Mouse (Mus musculus) forebrain, embryonic 15.5 days (tissue): ENCODE measurements around the gene Ap5s1. TPM values are rescaled to one million over a fixed set of nuclear protein-coding genes. Genes with fewer than 3 reads are reported as not detected.

ENCODE experiments used
- ATAC-seq: fragments of 200-750 bp; cut with Nextera tagmentation; replicated peaks from 2 replicates; pipeline ENCODE4 v1.8.0; 2017; ENCODE audit warnings: mild to moderate bottlenecking, moderate TSS enrichment, moderate library complexity
- H3K27ac ChIP-seq: fragments of 300-500 bp; sonication (generic); replicated peaks from 2 replicates; pipeline ENCODE4 v1.5.1; 2015; ENCODE audit warnings: mild to moderate bottlenecking, inconsistent platforms
- H3K27me3 ChIP-seq: fragments of 300-500 bp; sonication (generic); 2 replicates; pipeline ENCODE4 v1.6.1; 2015; ENCODE audit warnings: inconsistent platforms
- H3K36me3 ChIP-seq: fragments of 300-500 bp; sonication (generic); 2 replicates; pipeline ENCODE4 v1.6.1; 2015; ENCODE audit warnings: mild to moderate bottlenecking, inconsistent platforms
- H3K4me1 ChIP-seq: fragments of 300-500 bp; sonication (generic); 2 replicates; pipeline ENCODE4 v1.6.1; 2015; ENCODE audit warnings: inconsistent platforms
- H3K4me2 ChIP-seq: fragments of 300-500 bp; sonication (generic); replicated peaks from 2 replicates; pipeline ENCODE4 v1.6.1; 2015; ENCODE audit warnings: mild to moderate bottlenecking, inconsistent platforms
- H3K4me3 ChIP-seq: fragments of 300-500 bp; sonication (generic); 2 replicates; pipeline ENCODE4 v1.5.1; 2015; ENCODE audit warnings: mild to moderate bottlenecking, inconsistent platforms
- H3K9ac ChIP-seq: fragments of 300-500 bp; sonication (generic); replicated peaks from 2 replicates; pipeline ENCODE4 v1.6.1; 2015; ENCODE audit warnings: mild to moderate bottlenecking, inconsistent platforms
- H3K9me3 ChIP-seq: fragments of 300-500 bp; sonication (generic); 2 replicates; pipeline ENCODE4 v1.6.1; 2016; ENCODE audit warnings: inconsistent platforms
- WGBS: fragments of 180-500 bp; shearing (Covaris S2); methylation state at CpG from one replicate; pipeline ENCODE4 v1.1.7; 2015; ENCODE audit warnings: mixed read lengths; 5-methylcytosine and 5-hydroxymethylcytosine counted together
- polyA plus RNA-seq: library from polyadenylated mRNA; unstranded; fragments of >200 nt; fragmentation: Nextera tagmentation; extraction: Ambion mirVana; gene quantifications from 2 replicates; pipeline ENCODE4 v1.2.1, GENCODE M21; 2015

Gene Ap5s1
- polyA plus RNA-seq, 1 experiment from 2014 or later: 37.0 TPM

DNA sequence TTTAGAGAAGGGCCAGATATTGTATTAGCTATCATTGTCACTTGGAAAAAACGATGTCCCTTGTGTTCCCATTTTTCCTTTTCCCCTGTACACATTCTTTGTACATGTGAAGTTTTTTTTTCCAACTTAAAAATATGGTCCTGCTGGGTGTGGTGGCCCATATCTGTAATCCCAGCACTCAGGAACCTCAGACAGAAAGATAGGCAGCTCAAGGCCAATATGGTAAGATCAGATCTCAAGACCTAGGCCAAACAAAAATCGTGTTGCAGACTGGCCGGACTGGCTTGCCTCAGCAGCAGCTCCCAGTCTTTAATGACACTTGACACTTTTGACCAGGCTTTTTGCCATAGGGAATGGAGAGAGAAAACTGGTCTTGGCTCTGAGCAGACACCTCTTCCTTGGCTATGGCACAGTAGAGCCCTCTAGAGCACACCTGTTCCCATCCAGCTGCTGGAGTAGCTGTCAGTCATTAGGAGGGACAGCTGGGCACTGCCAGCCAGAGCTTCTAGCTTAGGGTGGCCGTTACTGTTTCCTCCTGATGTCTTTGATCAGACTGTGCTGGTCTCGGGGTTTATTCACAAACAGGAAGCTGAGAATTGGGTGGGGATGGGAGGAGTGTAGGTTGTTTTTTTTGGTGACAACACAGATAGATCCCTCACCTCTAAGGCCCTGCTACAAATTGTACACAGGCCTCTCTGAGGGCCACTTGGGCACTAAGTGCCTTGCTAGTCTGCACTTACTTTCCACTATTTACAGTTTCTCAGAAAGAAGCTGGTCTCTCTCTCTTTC lies 17.2 kb upstream of the Ap5s1 start:
- Histone ChIP-seq H3K9ac (no peak overlapping the region), H3K27ac (peak overlapping the region; percentile 69; the same call in 1 of the 2 replicates)

DNA sequence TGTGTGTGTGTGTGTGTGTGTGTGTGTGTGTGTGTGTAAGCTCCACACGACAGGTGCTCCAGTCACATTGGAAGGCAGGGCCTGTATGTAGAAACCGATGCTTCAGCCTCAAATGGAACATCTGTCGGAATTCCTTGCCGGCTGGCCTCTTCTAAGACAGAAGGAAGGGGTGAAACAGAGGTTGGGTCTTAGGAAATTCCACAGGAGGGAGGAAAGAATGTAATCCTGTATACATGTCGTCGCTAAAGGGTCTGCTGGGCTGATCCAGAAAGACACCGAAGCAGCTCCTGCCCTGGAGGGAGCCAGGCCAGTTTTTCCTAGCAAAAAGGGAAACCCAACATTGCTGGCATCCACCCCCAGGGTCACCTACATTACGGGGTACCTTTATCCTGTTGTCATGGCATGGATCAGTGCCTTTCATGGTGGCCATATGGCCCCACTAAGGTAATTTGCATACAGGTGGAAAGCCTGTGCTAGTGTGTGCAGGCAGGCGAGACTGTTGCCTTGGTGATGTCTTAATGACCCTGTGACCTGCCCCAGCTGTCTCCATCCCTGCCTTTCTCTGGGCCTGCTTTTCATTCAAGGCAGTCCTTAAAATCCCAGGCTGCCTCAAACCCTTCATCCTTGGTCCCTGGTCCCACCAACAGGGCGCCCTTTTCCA lies 16.4 kb upstream of the Ap5s1 start:
- no peaks in the 10 kb centered on the region for H3K27me3 ChIP-seq
- ATAC-seq: peak; percentile 38; the same call in 1 of the 2 replicates
- WGBS: 7% methylated on average over 10 of the region's 10 CpGs
- H3K27ac ChIP-seq: peak overlapping the region; percentile 69
- 0 out of 2 replicates have a peak overlapping the region, but pooled peaks have one; percentile 26 for H3K9ac ChIP-seq
- peaks cover 35% of the 10 kb centered on the region for H3K4me1 ChIP-seq
- no peak overlapping the region for H3K4me2 ChIP-seq
- H3K9me3 ChIP-seq: no peaks in the 10 kb centered on the region
- peaks cover 16% of the 10 kb centered on the region; the same call in 1 of the 2 replicates for H3K36me3 ChIP-seq
- H3K4me3 ChIP-seq: no peak overlapping the region

More for the DNA sequence above, 17.2 kb upstream of the Ap5s1 start:
- peaks cover 35% of the 10 kb centered on the region for H3K4me1 ChIP-seq
- H3K36me3 ChIP-seq: peaks cover 16% of the 10 kb centered on the region; the same call in 1 of the 2 replicates
- WGBS: 33% methylated on average over 5 of the region's 5 CpGs
- ATAC-seq: no peak
- H3K27me3 ChIP-seq: no peaks in the 10 kb centered on the region
- H3K4me2 ChIP-seq: no peak overlapping the region
- no peak overlapping the region for H3K4me3 ChIP-seq
- no peaks in the 10 kb centered on the region for H3K9me3 ChIP-seq

DNA sequence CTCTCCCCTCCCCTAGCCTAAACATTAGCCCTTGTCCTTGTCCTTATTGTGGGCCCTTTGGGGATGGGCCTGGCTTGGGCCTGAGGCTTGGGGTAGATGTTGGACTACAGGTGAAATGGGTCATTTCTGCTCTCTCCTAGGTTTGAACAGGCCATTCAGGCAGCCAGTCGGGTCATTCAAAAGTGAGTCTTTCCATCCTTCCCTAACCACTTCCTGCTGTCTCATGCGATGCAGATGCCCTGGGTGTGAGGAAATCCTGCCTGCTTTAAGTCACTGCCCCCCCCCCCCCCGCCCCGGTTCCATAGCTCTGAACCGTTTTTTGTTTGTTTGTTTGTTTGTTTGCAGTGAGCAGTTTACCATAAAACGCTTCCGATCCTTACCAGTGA lies 15.9 kb upstream of the Ap5s1 start:
- Histone ChIP-seq H3K27ac (peak overlapping the region; percentile 69), H3K9ac (0 out of 2 replicates have a peak overlapping the region, but pooled peaks have one; percentile 26), H3K36me3 (peaks cover 16% of the 10 kb centered on the region; the same call in 1 of the 2 replicates), H3K9me3 (no peaks in the 10 kb centered on the region), H3K27me3 (no peaks in the 10 kb centered on the region), H3K4me1 (peaks cover 35% of the 10 kb centered on the region), H3K4me3 (no peak overlapping the region), H3K4me2 (no peak overlapping the region)
- WGBS: 56% methylated on average over 7 of the region's 7 CpGs
- no peak for ATAC-seq

DNA sequence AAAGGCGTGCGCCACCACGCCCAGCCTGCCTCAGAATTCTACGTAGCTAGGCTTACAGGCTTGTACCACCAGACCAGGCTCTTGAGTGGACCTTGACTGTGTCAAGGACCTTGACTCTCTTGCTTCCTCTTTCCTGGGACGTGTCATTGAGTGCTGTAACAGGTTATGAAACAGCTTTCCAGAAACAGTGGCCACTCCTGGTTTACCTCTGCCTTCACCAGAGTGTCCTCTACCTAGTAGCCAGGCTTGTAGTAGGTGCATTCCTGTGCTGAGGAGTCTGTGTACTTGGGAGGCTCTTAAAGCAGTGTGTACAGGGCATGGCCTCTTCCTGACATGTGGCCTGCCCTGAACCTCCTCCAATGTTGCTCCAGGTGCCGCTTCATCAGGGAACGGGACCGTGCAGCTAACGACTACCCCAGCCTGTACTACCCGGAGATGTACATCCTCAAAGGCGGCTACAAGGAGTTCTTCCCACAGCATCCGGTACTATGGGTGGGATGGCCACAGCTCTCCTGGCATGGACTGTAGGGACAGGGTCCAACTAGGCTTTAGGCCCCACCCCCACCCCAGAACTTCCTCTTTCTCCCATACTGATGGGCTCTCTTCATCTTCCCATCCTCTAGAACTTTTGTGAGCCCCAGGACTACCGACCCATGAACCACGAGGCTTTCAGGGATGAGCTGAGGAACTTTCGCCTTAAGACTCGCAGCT lies 10.1 kb upstream of the Ap5s1 start:
- Histone ChIP-seq H3K36me3 (peaks cover 16% of the 10 kb centered on the region; the same call in 1 of the 2 replicates), H3K4me1 (no peaks in the 10 kb centered on the region)

DNA sequence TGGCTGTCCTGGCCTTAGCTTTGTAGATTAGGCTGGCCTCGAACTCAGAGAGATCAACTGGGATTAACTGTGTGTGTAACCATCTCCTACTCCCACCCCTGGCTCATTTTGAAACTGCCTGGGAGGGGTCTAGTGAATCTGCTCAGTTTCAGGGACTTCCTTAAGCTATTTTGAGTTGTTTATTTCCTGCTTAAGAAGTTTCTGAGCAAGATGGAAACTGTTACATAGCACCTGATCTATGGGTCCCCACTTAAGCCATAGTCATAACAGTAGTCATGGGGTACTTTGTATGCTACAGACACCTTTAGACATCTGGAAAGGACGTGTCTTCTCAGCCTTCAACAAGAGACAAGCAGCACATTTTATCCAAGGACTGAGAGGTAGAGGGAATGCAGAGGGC lies 6.2 kb upstream of the Ap5s1 start:
- Histone ChIP-seq H3K36me3 (no peaks in the 10 kb centered on the region), H3K4me2 (no peak overlapping the region), H3K27me3 (no peaks in the 10 kb centered on the region), H3K9ac (no peak overlapping the region), H3K4me3 (no peak overlapping the region), H3K9me3 (no peaks in the 10 kb centered on the region), H3K4me1 (no peaks in the 10 kb centered on the region), H3K27ac (no peak overlapping the region)
- 88% methylated on average over 2 of the region's 2 CpGs for WGBS
- no peak for ATAC-seq

More for the DNA sequence above, 10.1 kb upstream of the Ap5s1 start:
- H3K9me3 ChIP-seq: no peaks in the 10 kb centered on the region
- no peak overlapping the region for H3K27ac ChIP-seq
- no peak overlapping the region for H3K4me3 ChIP-seq
- ATAC-seq: no peak
- no peak overlapping the region for H3K9ac ChIP-seq
- H3K27me3 ChIP-seq: no peaks in the 10 kb centered on the region
- H3K4me2 ChIP-seq: no peak overlapping the region
- WGBS: 93% methylated on average over 16 of the region's 16 CpGs

DNA sequence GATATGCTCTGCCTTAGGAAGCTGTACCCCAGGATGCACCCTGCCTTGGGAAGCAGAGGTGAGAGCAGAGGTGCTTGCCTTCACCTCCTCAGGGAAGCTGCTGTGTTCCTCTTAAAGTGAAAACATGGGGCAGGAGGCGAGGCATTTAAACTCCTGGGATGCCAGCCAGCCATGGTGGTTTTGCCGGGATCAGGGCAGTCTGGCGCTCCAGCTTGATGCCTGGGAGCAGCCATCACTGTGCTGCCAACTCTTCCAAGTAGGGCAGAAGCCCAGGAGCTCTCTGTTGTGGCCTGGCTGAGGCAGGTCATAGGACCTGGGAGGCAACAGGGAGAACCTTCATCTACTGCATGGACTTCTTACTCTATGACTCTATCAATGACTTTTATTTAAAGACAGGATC lies 5.6 kb upstream of the Ap5s1 start:
- no peak overlapping the region for H3K9ac ChIP-seq
- H3K27me3 ChIP-seq: no peaks in the 10 kb centered on the region
- no peaks in the 10 kb centered on the region for H3K9me3 ChIP-seq
- H3K4me1 ChIP-seq: no peaks in the 10 kb centered on the region
- no peaks in the 10 kb centered on the region for H3K36me3 ChIP-seq
- H3K27ac ChIP-seq: no peak overlapping the region
- no peak overlapping the region for H3K4me2 ChIP-seq
- no peak overlapping the region for H3K4me3 ChIP-seq
- WGBS: 75% methylated on average over 3 of the region's 3 CpGs
- no peak for ATAC-seq

DNA sequence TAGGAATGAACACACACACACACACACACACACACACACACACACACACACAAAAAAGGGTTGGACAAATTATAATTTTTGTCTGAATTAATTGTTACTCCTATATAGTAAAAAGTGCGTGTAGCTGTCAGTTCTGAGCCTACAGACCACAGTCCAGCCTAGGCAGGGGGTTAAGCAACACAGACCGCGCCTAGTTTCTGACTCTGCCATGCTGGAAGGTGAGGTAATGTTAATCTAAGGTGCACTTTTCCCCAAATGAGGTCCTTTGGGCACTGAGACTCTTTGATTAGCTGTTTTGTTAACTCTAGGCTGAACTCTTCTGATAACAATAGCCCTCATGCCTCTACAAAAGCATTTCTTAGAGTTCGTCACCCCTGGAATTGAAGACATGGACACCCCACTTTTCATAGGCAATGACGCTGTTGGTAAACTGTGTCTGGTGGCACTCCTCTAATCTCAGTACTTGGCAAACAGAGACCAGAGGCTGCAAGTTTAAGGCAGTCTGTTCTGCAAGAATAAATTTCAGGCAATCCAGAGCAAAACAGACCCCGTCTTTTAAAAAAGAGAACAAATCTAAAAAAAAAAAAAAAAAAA lies 3.0 kb upstream of the Ap5s1 start:
- Histone ChIP-seq H3K4me3 (no peak overlapping the region), H3K4me1 (no peaks in the 10 kb centered on the region), H3K27me3 (no peaks in the 10 kb centered on the region), H3K27ac (no peak overlapping the region), H3K9ac (no peak overlapping the region), H3K36me3 (no peaks in the 10 kb centered on the region), H3K4me2 (no peak overlapping the region), H3K9me3 (no peaks in the 10 kb centered on the region)
- WGBS: 85% methylated on average over 6 of the region's 6 CpGs
- ATAC-seq: no peak

DNA sequence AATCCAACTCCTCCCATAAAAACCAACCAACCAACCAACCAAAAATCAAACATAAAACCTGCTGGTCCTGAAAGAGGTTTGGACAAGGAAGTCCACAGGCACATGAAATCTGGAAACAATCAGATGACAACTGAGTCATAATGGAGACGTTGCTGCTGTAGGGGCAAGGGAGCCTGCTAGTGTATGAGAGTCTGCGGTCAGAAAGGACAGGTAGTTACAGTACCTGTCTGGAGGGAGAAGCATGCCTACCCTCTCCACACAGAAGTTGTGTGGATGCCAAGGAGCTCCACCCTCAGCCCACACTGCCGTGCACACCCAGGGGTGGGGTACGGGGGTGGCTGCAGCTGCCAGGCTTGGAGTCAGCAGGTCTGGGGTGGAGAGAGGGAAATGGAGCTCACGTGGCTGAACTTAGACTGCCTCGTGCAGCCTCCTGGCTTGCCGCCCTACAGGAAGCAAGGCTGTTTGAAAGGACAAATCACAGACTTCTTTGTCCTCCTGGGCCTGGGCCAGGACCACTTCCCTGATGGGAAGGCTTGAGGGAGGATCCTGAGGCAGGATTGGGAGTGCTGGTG lies 2.4 kb upstream of the Ap5s1 start:
- Histone ChIP-seq H3K4me2 (no peak overlapping the region), H3K9ac (no peak overlapping the region), H3K9me3 (no peaks in the 10 kb centered on the region), H3K36me3 (no peaks in the 10 kb centered on the region), H3K27ac (no peak overlapping the region), H3K4me3 (no peak overlapping the region), H3K27me3 (no peaks in the 10 kb centered on the region), H3K4me1 (peaks cover 3% of the 10 kb centered on the region)
- WGBS: 49% methylated on average over 7 of the region's 7 CpGs
- no peak for ATAC-seq

DNA sequence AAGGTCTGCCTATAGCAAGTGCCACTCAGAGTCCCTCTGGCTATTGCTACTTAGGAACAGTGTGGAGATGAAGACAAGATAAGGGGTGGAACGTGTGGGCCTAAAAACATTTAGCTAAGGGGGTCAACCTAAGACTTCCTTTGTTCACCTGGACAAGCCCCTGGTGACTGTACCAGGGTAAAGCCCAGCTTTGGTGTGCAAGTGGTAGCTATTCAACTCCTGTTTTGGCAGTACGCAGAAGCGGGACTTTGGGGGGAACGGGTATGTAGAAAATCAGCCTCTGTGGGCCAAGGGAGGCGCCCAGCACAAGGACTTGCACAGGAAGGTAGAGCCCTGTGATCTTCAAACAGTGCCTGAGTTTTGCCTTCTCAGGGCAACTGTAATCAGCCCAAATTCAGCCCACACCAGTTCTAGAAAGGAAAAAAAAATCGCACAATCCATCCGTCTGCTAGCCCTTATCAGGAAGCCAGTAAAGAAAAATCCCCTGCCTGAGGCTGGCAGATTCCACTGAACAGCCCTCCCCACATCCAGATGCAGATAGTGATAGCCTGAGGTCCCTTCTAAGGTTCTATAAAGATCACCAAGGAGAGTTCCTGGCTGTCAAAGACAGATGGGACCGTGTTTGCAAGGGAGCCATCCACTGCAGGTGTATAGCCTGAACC lies 1.2 kb upstream of the Ap5s1 start:
- Histone ChIP-seq H3K27me3 (no peaks in the 10 kb centered on the region), H3K4me1 (peaks cover 7% of the 10 kb centered on the region), H3K4me3 (no peak overlapping the region), H3K4me2 (no peak overlapping the region), H3K36me3 (no peaks in the 10 kb centered on the region), H3K9ac (no peak overlapping the region), H3K27ac (no peak overlapping the region), H3K9me3 (no peaks in the 10 kb centered on the region)
- WGBS: 94% methylated on average over 8 of the region's 8 CpGs
- ATAC-seq: no peak

DNA sequence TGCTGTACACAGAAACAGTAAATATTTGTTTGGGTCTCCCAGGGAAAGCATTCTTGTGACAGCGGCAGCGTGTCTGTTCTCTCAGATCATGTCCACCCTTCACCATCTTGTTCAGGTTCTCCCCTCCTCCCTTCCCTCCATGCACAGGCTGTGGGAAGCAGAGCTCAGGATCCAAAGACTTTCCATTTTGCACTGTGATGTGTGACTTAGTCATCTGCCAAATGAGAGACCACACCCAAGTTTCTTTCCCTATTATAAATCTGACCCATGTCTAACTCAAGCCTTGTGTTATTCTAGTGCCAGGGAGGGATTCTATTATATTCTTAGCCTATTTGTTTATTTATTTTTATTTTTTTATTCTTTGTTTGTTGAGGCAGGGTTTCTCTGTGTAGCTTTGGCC lies 1.5 kb downstream of the Ap5s1 start:
- H3K4me2 ChIP-seq: no peak overlapping the region
- H3K4me1 ChIP-seq: peaks cover 15% of the 10 kb centered on the region
- no peaks in the 10 kb centered on the region for H3K9me3 ChIP-seq
- ATAC-seq: no peak
- H3K27me3 ChIP-seq: no peaks in the 10 kb centered on the region
- H3K27ac ChIP-seq: no peak overlapping the region
- no peak overlapping the region for H3K9ac ChIP-seq
- 93% methylated on average over 2 of the region's 2 CpGs for WGBS
- no peak overlapping the region for H3K4me3 ChIP-seq
- peaks cover 3% of the 10 kb centered on the region for H3K36me3 ChIP-seq

DNA sequence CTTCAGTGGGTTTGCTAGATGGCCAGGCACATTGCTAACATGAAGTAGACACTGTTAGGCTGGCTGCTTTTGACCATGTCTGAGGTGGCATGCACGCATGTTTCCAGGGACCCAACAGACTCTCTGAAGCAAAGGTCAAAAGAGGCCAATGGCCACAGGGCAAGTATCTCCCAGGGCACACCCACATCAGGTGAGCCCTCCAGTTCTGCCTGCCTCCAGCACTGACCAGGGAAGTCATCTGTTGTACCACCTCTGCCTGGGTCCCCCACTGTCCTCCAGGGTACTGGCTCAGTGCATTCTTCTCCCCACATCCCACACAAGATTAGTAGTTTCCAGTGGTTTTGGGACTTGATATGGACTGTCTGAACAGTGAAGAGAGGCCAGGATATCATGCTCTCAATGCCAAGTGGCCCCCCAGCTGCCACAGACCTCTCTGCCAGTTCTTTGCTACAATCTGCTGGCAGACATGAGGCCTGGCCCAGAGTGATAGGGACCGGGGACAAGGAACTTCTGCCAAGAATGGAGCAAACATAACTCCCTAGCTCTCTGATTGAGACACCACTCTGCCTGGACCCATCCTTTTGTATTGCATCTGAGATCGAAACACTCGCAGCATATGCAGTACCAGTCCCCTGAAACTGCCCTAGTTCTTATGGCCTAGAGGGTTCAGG lies 2.4 kb downstream of the Ap5s1 start:
- Histone ChIP-seq H3K27ac (peak overlapping the region; percentile 91), H3K4me1 (peaks cover 15% of the 10 kb centered on the region)
- ATAC-seq: peak; percentile 1; the same call in 1 of the 2 replicates

More for the DNA sequence above, 2.4 kb downstream of the Ap5s1 start:
- Histone ChIP-seq H3K9me3 (no peaks in the 10 kb centered on the region), H3K4me3 (peak overlapping the region; percentile 67; the same call in 1 of the 2 replicates), H3K9ac (peak overlapping the region; percentile 73), H3K36me3 (peaks cover 3% of the 10 kb centered on the region), H3K27me3 (no peaks in the 10 kb centered on the region), H3K4me2 (peak overlapping the region; percentile 62)
- WGBS: 76% methylated on average over 4 of the region's 4 CpGs
